Mouse (Mus musculus) midbrain, embryonic 14.5 days (tissue): ENCODE measurements at regions not wholly inside any gene's neighbourhood (a gene's known extent, or its start where the extent isn't known, plus 50 kb on each side); places are given as distances from the start of the nearest gene placed in this dataset.
"Not testable (repeated sequence)": the region's sequence is repeated elsewhere in the genome, so short reads cannot be mapped to it uniquely, and the experiment has no call there.

Experiments used
- ATAC-seq: fragments of 200-750 bp; cut with Nextera tagmentation; 2 replicates; pipeline ENCODE4 v1.8.0; 2017; ENCODE audit warnings: moderate number of reproducible peaks, moderate library complexity; ENCODE audit not compliant: low FRiP score, low TSS enrichment
- DNase-seq: peaks from one replicate; pipeline ENCODE4 v3.0.0-alpha.2; 2015
- H3K27ac ChIP-seq: fragments of 300-500 bp; sonication (generic); replicated peaks from 2 replicates; pipeline ENCODE4 v1.5.1; 2014; ENCODE audit warnings: mild to moderate bottlenecking, low read depth, low read length, moderate library complexity
- H3K27me3 ChIP-seq: fragments of 300-500 bp; sonication (generic); 2 replicates; pipeline ENCODE4 v1.6.1; 2014; ENCODE audit warnings: low read length, control low read depth, mixed read lengths; ENCODE audit not compliant: control insufficient read depth, insufficient read depth
- H3K36me3 ChIP-seq: fragments of 300-500 bp; sonication (generic); 2 replicates; pipeline ENCODE4 v1.6.1; 2014; ENCODE audit warnings: low read length, control low read depth; ENCODE audit not compliant: control insufficient read depth, insufficient read depth
- H3K4me1 ChIP-seq: fragments of 300-500 bp; sonication (generic); 2 replicates; pipeline ENCODE4 v1.6.1; 2014; ENCODE audit warnings: mild to moderate bottlenecking, antibody characterized with exemption, low read length, control low read depth; ENCODE audit not compliant: control insufficient read depth, insufficient read depth
- H3K4me2 ChIP-seq: fragments of 300-500 bp; sonication (generic); 2 replicates; pipeline ENCODE4 v1.6.1; 2014; ENCODE audit warnings: mild to moderate bottlenecking, low read length, moderate library complexity
- H3K4me3 ChIP-seq: fragments of 300-500 bp; sonication (generic); replicated peaks from 2 replicates; pipeline ENCODE4 v1.5.1; 2014; ENCODE audit warnings: low read depth, low read length
- H3K9ac ChIP-seq: fragments of 300-500 bp; sonication (generic); replicated peaks from 2 replicates; pipeline ENCODE4 v1.6.1; 2014; ENCODE audit warnings: mild to moderate bottlenecking, low read length, moderate library complexity
- H3K9me3 ChIP-seq: fragments of 300-500 bp; sonication (generic); 2 replicates; pipeline ENCODE4 v1.6.1; 2016; ENCODE audit warnings: low read length, control low read depth, mixed read lengths; ENCODE audit not compliant: control insufficient read depth
- WGBS: fragments of 180-500 bp; shearing (Covaris S2); extraction: QIAGEN DNeasy Blood & Tissue Kit; methylation state at CpG from one replicate; pipeline ENCODE4 v1.1.7; 2014; 5-methylcytosine and 5-hydroxymethylcytosine counted together

- no peaks in the 10 kb centered on the region for H3K36me3 ChIP-seq
- no peak overlapping the region for H3K4me2 ChIP-seq
- H3K9ac ChIP-seq = no peak overlapping the region
- DNase-seq = no peak
- WGBS = 96% methylated on average over 3 of the region's 3 CpGs
- no peaks in the 10 kb centered on the region for H3K27me3 ChIP-seq
- no peaks in the 10 kb centered on the region for H3K9me3 ChIP-seq
- no peak overlapping the region for H3K27ac ChIP-seq
- ATAC-seq = no peak
- no peaks in the 10 kb centered on the region for H3K4me1 ChIP-seq
- H3K4me3 ChIP-seq = no peak overlapping the region
These were observed 204.6 kb upstream of the Got2 start for GRCm38 (mm10) chr8:96092931-96093330.

DNA sequence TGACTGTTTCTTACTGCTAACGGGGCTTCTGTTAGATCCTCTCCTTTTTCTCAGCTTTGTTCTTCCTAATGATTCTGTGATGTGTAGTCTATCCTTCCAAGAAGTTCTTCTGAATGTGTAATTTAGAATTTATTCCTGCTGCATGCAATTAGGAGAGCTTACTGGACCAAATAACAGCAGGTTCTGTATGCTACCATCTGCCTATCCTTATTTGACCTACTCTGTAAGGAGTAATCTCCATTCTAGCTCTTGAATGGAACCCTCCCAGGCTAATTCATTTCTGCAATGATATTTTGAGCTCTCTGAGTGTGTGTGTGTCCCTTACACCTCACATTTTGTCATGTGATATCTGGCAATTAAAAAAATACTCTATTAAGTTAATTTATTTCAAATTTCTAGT lies 201.9 kb upstream of the Got2 start:
- H3K4me1 ChIP-seq = no peaks in the 10 kb centered on the region
- H3K4me2 ChIP-seq = no peak overlapping the region
- no peaks in the 10 kb centered on the region for H3K36me3 ChIP-seq
- H3K27me3 ChIP-seq = no peaks in the 10 kb centered on the region
- no peak overlapping the region for H3K4me3 ChIP-seq
- no peaks in the 10 kb centered on the region for H3K9me3 ChIP-seq
- H3K27ac ChIP-seq = no peak overlapping the region
- 90% methylated on average over 1 of the region's 1 CpGs for WGBS
- no peak overlapping the region for H3K9ac ChIP-seq
- DNase-seq = no peak
- ATAC-seq = no peak

DNA sequence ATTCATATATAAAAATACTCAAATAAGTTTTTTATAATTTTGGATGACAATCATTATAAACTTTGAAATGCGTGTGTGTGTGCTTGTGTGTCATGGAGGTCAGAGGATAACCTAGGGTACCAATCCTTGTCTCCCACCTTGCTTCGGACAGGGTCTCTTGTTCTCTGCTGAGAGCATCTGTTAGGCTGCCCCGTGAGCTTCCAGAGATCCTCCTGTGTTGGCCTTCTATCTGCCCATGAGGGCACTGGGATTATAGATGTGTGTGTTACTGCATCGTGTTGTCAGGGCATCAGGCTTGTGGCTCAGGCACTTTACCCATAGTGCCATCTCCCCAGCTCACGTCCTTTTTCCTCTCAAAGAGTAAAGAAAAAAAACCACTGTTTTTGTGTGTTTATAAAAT lies 180.0 kb upstream of the Got2 start:
- no peak overlapping the region for H3K27ac ChIP-seq
- WGBS = 83% methylated on average over 5 of the region's 5 CpGs
- no peaks in the 10 kb centered on the region for H3K9me3 ChIP-seq
- H3K9ac ChIP-seq = no peak overlapping the region
- DNase-seq = no peak
- no peak overlapping the region for H3K4me2 ChIP-seq
- no peaks in the 10 kb centered on the region for H3K27me3 ChIP-seq
- H3K4me3 ChIP-seq = no peak overlapping the region
- H3K4me1 ChIP-seq = no peaks in the 10 kb centered on the region
- no peak for ATAC-seq
- no peaks in the 10 kb centered on the region for H3K36me3 ChIP-seq

GRCm38 (mm10) chr8:96047686-96048085 lies 159.3 kb upstream of the Got2 start:
- no peak; the same call in 1 of the 2 replicates for ATAC-seq
- WGBS = 22% methylated on average over 3 of the region's 3 CpGs
- Histone ChIP-seq H3K4me3 (no peak overlapping the region), H3K27ac (no peak overlapping the region), H3K9ac (no peak overlapping the region), H3K4me2 (no peak overlapping the region), H3K36me3 (no peaks in the 10 kb centered on the region), H3K27me3 (no peaks in the 10 kb centered on the region), H3K4me1 (0 out of 2 replicates have a peak, but pooled peaks cover 4% of the 10 kb centered on the region), H3K9me3 (no peaks in the 10 kb centered on the region)
- DNase-seq = peak; percentile 32

DNA sequence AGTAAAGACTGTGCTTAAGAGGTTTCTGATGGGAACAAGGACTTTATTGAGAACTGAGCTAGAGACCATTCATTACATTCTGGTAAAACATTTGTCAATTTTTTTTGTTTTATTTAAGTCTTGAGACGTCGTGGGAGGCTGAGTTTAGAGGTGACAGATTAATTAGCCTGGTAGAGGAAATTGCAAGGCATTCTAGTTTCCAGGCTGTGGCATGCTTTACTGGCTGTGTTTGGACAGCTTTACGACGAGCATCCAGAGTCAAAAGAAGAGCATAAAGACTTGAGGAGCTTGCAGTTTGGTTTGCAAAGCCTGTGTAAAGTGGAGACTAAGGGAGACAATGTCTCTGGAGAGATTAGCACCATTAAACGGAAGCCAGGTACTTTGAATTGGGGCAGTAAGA lies 154.0 kb upstream of the Got2 start:
- Histone ChIP-seq H3K9ac (no peak overlapping the region), H3K4me2 (no peak overlapping the region), H3K4me3 (no peak overlapping the region), H3K4me1 (no peaks in the 10 kb centered on the region), H3K27ac (no peak overlapping the region), H3K27me3 (no peaks in the 10 kb centered on the region), H3K9me3 (no peaks in the 10 kb centered on the region), H3K36me3 (no peaks in the 10 kb centered on the region)
- ATAC-seq (no peak), DNase-seq (no peak)
- WGBS = 58% methylated on average over 5 of the region's 5 CpGs

GRCm38 (mm10) chr8:96040216-96040615 lies 151.9 kb upstream of the Got2 start:
- 78% methylated on average over 1 of the region's 1 CpGs for WGBS
- no peak for ATAC-seq
- H3K36me3 ChIP-seq = no peaks in the 10 kb centered on the region

DNA sequence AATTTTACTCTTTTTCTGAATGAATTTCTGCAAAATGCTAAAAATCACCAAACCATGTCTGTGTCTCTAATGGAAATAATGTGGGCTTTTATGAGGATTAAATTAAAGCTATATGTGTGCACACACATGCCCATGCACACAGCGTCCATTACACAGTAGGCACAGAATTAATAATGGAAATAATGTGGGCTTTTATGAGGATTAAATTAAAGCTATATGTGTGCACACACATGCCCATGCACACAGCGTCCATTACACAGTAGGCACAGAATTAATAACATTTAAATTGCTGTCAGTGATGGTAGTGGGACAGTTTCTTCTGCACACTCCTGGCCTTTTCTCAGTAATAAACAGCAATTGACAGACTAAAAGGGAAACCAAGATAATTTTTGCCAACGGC lies 130.4 kb upstream of the Got2 start:
- not testable (repeated sequence) for H3K4me1 ChIP-seq, H3K36me3 ChIP-seq, H3K4me2 ChIP-seq, H3K27me3 ChIP-seq, H3K9ac ChIP-seq, H3K9me3 ChIP-seq, DNase-seq, ATAC-seq, H3K27ac ChIP-seq, H3K4me3 ChIP-seq
- 93% methylated on average over 3 of the region's 3 CpGs for WGBS

More at GRCm38 (mm10) chr8:96040216-96040615, 151.9 kb upstream of the Got2 start:
- no peaks in the 10 kb centered on the region for H3K9me3 ChIP-seq
- no peaks in the 10 kb centered on the region for H3K4me1 ChIP-seq
- H3K9ac ChIP-seq = no peak overlapping the region
- H3K27ac ChIP-seq = no peak overlapping the region
- DNase-seq = no peak
- H3K4me3 ChIP-seq = no peak overlapping the region
- H3K4me2 ChIP-seq = no peak overlapping the region
- H3K27me3 ChIP-seq = no peaks in the 10 kb centered on the region

- Histone ChIP-seq H3K9me3 (no peaks in the 10 kb centered on the region), H3K9ac (no peak overlapping the region), H3K4me3 (no peak overlapping the region), H3K4me2 (no peak overlapping the region), H3K36me3 (no peaks in the 10 kb centered on the region), H3K27ac (no peak overlapping the region), H3K27me3 (no peaks in the 10 kb centered on the region), H3K4me1 (no peaks in the 10 kb centered on the region)
- no peak for DNase-seq
- no peak for ATAC-seq
- 92% methylated on average over 1 of the region's 1 CpGs for WGBS
These were observed 123.7 kb upstream of the Got2 start for GRCm38 (mm10) chr8:96012002-96012401.

GRCm38 (mm10) chr8:95991826-95992463 lies 103.6 kb upstream of the Got2 start:
- DNase-seq (peak; percentile 45), ATAC-seq (no peak)
- H3K4me1 ChIP-seq = peaks cover 3% of the 10 kb centered on the region; the same call in 1 of the 2 replicates
- H3K27me3 ChIP-seq = no peaks in the 10 kb centered on the region
- no peak overlapping the region for H3K4me2 ChIP-seq
- no peak overlapping the region for H3K9ac ChIP-seq
- no peaks in the 10 kb centered on the region for H3K9me3 ChIP-seq
- WGBS = 53% methylated on average over 8 of the region's 8 CpGs
- no peak overlapping the region for H3K4me3 ChIP-seq
- no peak overlapping the region for H3K27ac ChIP-seq
- no peaks in the 10 kb centered on the region for H3K36me3 ChIP-seq
